Comparison of ENCODE assay signal across 9 mouse cellular contexts in the genomic region with DNA sequence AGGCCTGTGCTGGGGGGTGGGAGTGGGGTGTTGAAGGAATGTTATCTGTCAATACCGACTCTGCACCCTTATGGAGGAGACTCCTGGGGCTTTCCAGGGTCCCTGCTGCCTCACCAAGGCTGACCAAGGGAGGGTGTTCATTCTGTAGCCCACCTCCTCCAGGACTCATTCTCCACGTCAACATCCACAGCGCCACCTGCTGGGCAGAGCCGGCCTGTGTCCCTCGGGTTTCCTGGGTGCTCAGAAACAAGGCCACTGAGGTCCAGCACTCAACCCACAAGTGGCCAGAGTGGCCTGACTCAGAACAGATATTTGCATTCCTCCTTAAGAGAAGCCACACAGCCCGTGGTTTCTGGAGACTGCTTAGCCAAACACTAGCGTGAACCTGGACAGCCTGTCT. TPM values are rescaled to one million over a fixed set of nuclear protein-coding genes. Genes with fewer than 3 reads are reported as not detected.
A peak's percentile ranks its signal among the peaks of the same experiment; 100 is the strongest.
DNase-seq lines count a peak whose midpoint lies in the region; ATAC-seq and TF ChIP-seq lines count a peak whose summit lies in the region.
"Had no signal": no experiment of that assay in that cellular context is flagged by ENCODE, and none has a peak within 500 bp of the region (broad histone marks: within the 10 kb centered on the region; RNA-seq: fewer than 3 reads in every experiment).

No protein-coding gene starts in this region.

- no peaks in the 10 kb centered on the region for H3K9me3 ChIP-seq in forebrain, embryonic 16.5 days (ENCODE audit: control insufficient read depth, low read length)
- no peaks in the 10 kb centered on the region for H3K9me3 ChIP-seq in midbrain, embryonic 10.5 days (replicated peaks)
- H3K9me3 ChIP-seq in stomach, postnatal 0 days (ENCODE audit: control insufficient read depth, low read length): no peaks in the 10 kb centered on the region
- H3K9me3 ChIP-seq: liver, embryonic 15.5 days had no signal

- no peak for TF ChIP-seq EP300 in stomach, postnatal 0 days (optimal IDR thresholded peaks at IDR 0.05)

- TF ChIP-seq CTCF in bone marrow macrophage, adult 2 months (IDR thresholded peaks at IDR 0.05; ENCODE audit: low read depth, low read length): peak; percentile 81
- peak; percentile 74 for TF ChIP-seq CTCF in stomach, postnatal 0 days (IDR thresholded peaks at IDR 0.05; ENCODE audit: low read depth)

- no peaks in the 10 kb centered on the region for H3K36me3 ChIP-seq in forebrain, embryonic 16.5 days (ENCODE audit: control insufficient read depth, insufficient read depth)
- no peaks in the 10 kb centered on the region for H3K36me3 ChIP-seq in midbrain, embryonic 10.5 days
- H3K36me3 ChIP-seq in stomach, postnatal 0 days (ENCODE audit: control insufficient read depth, insufficient read depth, low read length): no peaks in the 10 kb centered on the region
- H3K36me3 ChIP-seq: liver, embryonic 15.5 days had no signal

- H3K4me3 ChIP-seq in bone marrow macrophage, adult 2 months (ENCODE audit: insufficient read depth, low read length): no peak overlapping the region
- H3K4me3 ChIP-seq in forebrain, embryonic 16.5 days (replicated peaks; ENCODE audit: low read length): no peak overlapping the region
- H3K4me3 ChIP-seq in midbrain, embryonic 10.5 days: no peak overlapping the region
- no peak overlapping the region for H3K4me3 ChIP-seq in stomach, postnatal 0 days (ENCODE audit: low read depth, low read length)
- H3K4me3 ChIP-seq: liver, embryonic 15.5 days had no signal

- TF ChIP-seq POLR2A in bone marrow macrophage, adult 2 months (IDR thresholded peaks at IDR 0.05; ENCODE audit: borderline replicate concordance, low read depth, low read length): no peak

- ATAC-seq in forebrain, embryonic 16.5 days: 0 out of 2 replicates have a peak, but pooled peaks have one; percentile 43
- ATAC-seq in stomach, postnatal 0 days (ENCODE audit: low FRiP score, low TSS enrichment): no peak

- DNase-seq in adrenal gland, adult (ENCODE audit: inconsistent age in 2 of 2, low spot score in 1 of 2): peak; percentile 62 to 85
- DNase-seq in adrenal gland, adult 8-10 months: no peak
- peak; percentile 36 for DNase-seq in 3T3-L1 (ENCODE audit: low read depth, low spot score)
- peak; percentile 49 to 51 for DNase-seq in layer of hippocampus, postnatal 36 days
- peak; percentile 78 for DNase-seq in midbrain, embryonic 10.5 days (ENCODE audit: low spot score)
- peak; percentile 59 for DNase-seq in stomach, postnatal 0 days (ENCODE audit: low spot score)

- no peak overlapping the region for H3K4me2 ChIP-seq in forebrain, embryonic 16.5 days (ENCODE audit: low read length)
- no peak overlapping the region for H3K4me2 ChIP-seq in stomach, postnatal 0 days (replicated peaks; ENCODE audit: low read depth)
- H3K4me2 ChIP-seq: liver, embryonic 15.5 days had no signal

- peaks cover 6% of the 10 kb centered on the region; the same call in 1 of the 2 replicates for H3K27me3 ChIP-seq in forebrain, embryonic 16.5 days (replicated peaks; ENCODE audit: control insufficient read depth, insufficient read depth, low read length)
- peaks cover 20% of the 10 kb centered on the region; the same call in 1 of the 2 replicates for H3K27me3 ChIP-seq in midbrain, embryonic 10.5 days (ENCODE audit: low read depth, poor library complexity, severe bottlenecking)
- H3K27me3 ChIP-seq in stomach, postnatal 0 days (ENCODE audit: control insufficient read depth, insufficient read depth, low read length): no peaks in the 10 kb centered on the region; the same call in 1 of the 2 replicates

- WGBS in forebrain, embryonic 16.5 days: 12% methylated on average over 7 of the region's 7 CpGs
- WGBS in midbrain, embryonic 10.5 days: 23% methylated on average over 7 of the region's 7 CpGs
- WGBS in stomach, postnatal 0 days: 12% methylated on average over 7 of the region's 7 CpGs

- H3K4me1 ChIP-seq in bone marrow macrophage, adult 2 months (ENCODE audit: control insufficient read depth, insufficient read depth, low read length): peaks cover 31% of the 10 kb centered on the region
- H3K4me1 ChIP-seq in forebrain, embryonic 16.5 days (replicated peaks; ENCODE audit: control insufficient read depth, insufficient read depth, low read length): peaks cover under 1% of the 10 kb centered on the region; the same call in 1 of the 2 replicates
- H3K4me1 ChIP-seq in midbrain, embryonic 10.5 days: peaks cover 22% of the 10 kb centered on the region
- H3K4me1 ChIP-seq in stomach, postnatal 0 days (replicated peaks; ENCODE audit: control insufficient read depth, insufficient read depth): no peaks in the 10 kb centered on the region

- no peak overlapping the region for H3K27ac ChIP-seq in bone marrow macrophage, adult 2 months (ENCODE audit: insufficient read depth, low read depth, low read length)
- H3K27ac ChIP-seq in forebrain, embryonic 16.5 days (ENCODE audit: low read length): no peak overlapping the region
- peak overlapping the region; percentile 58 for H3K27ac ChIP-seq in midbrain, embryonic 10.5 days (replicated peaks)
- H3K27ac ChIP-seq in stomach, postnatal 0 days (replicated peaks): no peak overlapping the region
- H3K27ac ChIP-seq: liver, embryonic 15.5 days had no signal

- H3K9ac ChIP-seq in forebrain, embryonic 16.5 days (replicated peaks; ENCODE audit: low read depth, low read length): no peak overlapping the region
- no peak overlapping the region for H3K9ac ChIP-seq in stomach, postnatal 0 days (ENCODE audit: low read length)
- H3K9ac ChIP-seq: liver, embryonic 15.5 days had no signal

RNA-seq across cellular contexts. Expression of gene Rpl38, which starts 10.6 kb away (rescaled TPM):
- total RNA-seq in adrenal gland, adult 8-10 months (2022): 1,000 to 10,000 TPM; 1,051 to 1,434 (median 1,137) TPM
- 1,601 and 1,765 TPM in 2 replicates for polyA plus RNA-seq in bone marrow macrophage, adult 2 months (2012; ENCODE audit: insufficient read depth, insufficient read length, missing spikeins)
- polyA plus RNA-seq in forebrain, embryonic 16.5 days (2015; fragmentation: Nextera tagmentation; extraction: Ambion mirVana): 637 and 697 TPM in 2 replicates
- 100 to 1,000 TPM; 846 to 926 TPM for total RNA-seq in layer of hippocampus, postnatal 36 days (2021)
- polyA plus RNA-seq in midbrain, embryonic 10.5 days (2016; fragmentation: Nextera tagmentation; extraction: Ambion mirVana): 851 and 1,060 TPM in 2 replicates
- polyA plus RNA-seq in stomach, postnatal 0 days (2015; fragmentation: Nextera tagmentation; extraction: Ambion mirVana): 1,058 and 1,265 TPM in 2 replicates

RNA-seq across cellular contexts. Expression of gene Ttyh2, which starts 17.5 kb away (rescaled TPM):
- 100 to 1,000 TPM in 2 of 4 experiments, 10 to 100 TPM in 2; 75.1 to 107 (median 88.6) TPM for total RNA-seq in adrenal gland, adult 8-10 months (2022)
- polyA plus RNA-seq in bone marrow macrophage, adult 2 months (2012; ENCODE audit: insufficient read depth, insufficient read length, missing spikeins): 29.6 and 37.5 TPM in 2 replicates
- polyA plus RNA-seq in forebrain, embryonic 16.5 days (2015; fragmentation: Nextera tagmentation; extraction: Ambion mirVana): 25.1 and 27.5 TPM in 2 replicates
- 10 to 100 TPM; 29.5 to 30.6 TPM for total RNA-seq in layer of hippocampus, postnatal 36 days (2021)
- 9.6 and 12.6 TPM in 2 replicates for polyA plus RNA-seq in midbrain, embryonic 10.5 days (2016; fragmentation: Nextera tagmentation; extraction: Ambion mirVana)
- 12.5 and 14.7 TPM in 2 replicates for polyA plus RNA-seq in stomach, postnatal 0 days (2015; fragmentation: Nextera tagmentation; extraction: Ambion mirVana)
